Mouse (Mus musculus): ENCODE measurements around the gene E130311K13Rik.

- TF ChIP-seq CTCF (IDR thresholded peaks at IDR 0.05; ENCODE audit: borderline replicate concordance, control insufficient read depth, extremely low read depth, insufficient read depth, low read length, poor library complexity) (no peak), POLR2A (IDR thresholded peaks at IDR 0.05; ENCODE audit: control insufficient read depth, extremely low read depth, insufficient read depth, low read length, poor library complexity) (no peak)
These were observed 37.1 kb downstream of the E130311K13Rik start for GRCm38 (mm10) chr3:63892154-63892553.
